Mouse (Mus musculus) kidney, postnatal 25 days (tissue): Measurements from ENCODE around the gene Tle1.

Experiments used
- DNase-seq, 2 experiments: peaks; one replicate each; pipeline ENCODE4 v3.0.0; 2021; ENCODE audit warnings: mixed read lengths in 2 of 2

The Tle1 gene

DNA sequence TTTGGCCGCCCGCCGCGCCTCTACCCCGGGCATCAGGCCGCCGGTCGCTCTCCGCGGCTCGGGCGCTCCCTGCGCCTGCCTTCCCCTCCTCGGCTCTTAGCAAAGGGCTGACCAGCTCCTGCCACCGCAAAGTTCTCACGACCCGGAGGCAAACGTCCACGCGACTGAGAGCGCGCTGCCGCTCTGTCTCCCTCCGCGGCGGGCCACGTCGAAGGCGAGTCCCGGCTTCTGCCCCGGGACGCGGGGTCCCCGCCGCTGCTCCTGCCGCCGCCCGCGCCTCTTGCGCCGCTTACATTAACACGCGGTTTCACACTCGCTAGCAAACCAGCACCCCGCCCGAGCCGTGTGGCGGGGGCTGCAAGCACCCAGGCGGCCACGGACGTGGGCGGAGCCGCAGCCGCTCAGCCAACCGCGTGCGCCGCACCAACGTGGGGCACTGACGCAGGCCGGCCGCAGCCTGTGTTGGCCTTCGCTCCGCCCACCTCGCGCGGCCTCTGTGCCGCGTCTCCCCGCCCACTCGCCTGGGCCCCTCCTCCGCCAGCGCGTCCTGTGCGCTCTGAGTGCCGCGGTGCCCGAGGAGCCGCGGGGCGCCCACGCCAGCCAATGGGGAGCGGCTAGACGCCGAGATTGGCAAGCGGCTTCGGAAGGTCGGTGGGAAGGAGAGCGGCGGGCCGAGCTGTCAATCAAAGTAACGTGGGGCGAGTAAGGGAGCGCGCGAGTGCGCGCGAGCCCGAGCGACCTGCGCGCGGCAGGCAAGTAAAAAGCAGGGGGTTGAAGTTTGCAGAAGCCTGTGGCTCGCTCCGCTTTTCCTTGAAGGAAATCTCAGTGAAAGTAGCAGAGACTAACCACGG lies at the start of gene Tle1:
Gene Tle1, minus strand, starts transcription at position 361 of the 851 bp plus-strand sequence.
- peak; percentile 99 to 100 for DNase-seq

DNA sequence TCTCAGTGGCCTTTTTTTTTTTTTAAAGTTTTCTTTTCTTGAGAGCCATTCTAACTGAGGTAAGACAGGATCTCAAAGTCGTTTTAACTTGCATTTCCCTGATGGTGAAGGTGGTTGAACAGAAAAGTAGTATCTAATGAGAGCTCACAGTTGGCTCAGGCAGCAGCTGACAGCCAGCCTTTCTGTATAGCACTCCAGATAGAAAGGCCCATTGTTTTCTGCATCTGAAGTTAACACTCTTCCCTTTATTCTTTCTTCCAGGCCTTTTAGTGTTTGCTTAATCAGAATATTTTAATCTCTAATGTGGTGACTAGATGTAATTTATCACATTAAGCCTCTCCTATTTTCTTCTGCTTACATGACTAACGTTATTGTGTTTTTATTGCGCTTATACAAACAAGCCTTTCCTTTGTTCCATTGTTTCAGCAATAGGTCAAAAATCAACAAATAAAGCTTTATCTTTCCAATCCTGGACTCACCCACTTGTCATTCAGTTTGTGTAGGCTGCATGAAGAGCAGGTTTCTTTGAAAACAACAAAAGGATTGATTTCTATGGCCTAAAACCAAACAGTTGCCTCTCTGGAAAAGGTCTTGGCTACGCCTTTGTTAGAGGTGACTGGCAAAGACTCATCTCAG lies 33.0 kb upstream of the Tle1 start:
- DNase-seq, result no peak

DNA sequence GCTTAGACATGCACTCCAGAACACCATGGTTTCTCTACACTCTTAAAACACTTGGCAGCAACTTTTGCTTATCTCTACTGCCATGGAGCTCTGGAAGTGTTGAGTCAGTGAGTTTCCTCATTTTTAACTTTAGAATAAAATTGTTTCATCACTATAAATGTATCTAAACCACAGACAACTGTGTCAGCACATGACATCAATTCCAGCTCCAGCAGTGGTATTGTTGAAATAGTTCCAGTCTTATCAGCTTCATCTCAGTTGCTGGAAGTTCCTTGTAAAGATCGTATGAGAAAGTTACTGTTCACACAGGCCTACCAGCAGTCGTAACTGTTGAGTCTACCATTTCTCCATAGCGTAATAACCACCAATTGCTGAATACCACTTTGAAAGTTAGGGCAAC lies 31.5 kb upstream of the Tle1 start:
- DNase-seq, result no peak

DNA sequence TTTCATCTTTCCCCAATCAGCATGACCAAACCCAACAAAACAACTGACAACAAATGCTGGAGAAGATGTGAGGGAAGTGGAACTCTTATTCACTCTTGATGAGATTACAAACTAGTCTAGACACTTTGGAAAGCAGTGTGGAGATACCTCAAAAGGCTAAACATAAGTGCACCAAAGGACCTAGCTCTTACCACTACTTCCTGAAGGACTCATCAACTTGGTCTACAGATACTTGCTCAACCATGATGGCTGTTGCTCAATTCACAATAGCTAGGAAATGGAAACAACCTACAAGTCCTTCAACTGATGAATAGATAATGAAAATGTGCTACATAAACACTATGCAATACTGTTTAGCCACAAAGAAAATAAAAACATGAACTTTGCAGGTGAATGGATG lies 30.1 kb upstream of the Tle1 start:
- DNase-seq, result no peak

DNA sequence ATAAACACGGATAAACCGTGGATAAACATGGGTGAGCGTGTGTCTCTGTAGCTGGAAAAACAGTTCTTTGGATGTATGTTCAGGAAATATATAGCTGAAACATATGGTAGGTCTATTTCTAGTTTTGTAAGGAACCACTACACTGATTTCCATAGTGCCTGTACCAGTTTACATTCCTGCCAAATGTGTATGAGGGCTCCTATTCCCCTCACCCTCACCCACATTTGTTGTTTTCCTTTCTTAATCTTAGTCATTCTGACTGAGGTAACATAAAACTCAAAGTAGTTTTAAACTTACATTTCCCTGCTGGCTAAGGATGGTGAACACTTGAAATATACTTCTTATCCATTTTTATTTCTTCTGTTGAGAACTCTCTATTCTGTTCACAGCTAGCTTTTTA lies 20.9 kb upstream of the Tle1 start:
- DNase-seq, result no peak

DNA sequence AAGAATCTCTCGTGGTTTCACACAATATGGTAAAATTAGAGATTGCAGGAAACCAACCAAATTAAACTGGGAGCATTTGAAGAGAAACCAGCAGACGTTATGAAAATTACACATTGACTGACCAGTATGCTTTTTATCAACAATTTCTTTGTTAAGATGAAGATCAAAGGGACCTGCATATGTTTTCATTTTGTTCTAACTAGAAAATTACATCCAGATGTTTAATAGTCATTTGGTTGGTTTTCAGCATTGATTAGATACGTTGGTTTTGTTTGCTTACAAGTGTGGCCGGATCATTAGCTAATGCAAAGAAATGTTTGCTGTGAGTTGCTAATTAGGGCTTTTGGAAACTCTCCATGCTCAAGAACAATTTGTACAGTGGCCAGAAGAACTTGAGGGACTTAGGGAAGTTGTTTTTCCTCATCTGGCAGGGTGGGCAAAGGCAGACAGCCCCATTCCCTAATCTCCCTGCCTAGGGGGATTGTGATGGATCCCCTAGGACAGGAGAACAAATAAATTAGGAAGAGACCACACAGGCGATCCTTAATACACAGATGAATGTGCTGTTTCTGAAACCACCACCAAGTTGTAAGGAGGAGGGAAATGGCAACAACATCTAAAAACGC lies 3.8 kb upstream of the Tle1 start:
- DNase-seq, result no peak

DNA sequence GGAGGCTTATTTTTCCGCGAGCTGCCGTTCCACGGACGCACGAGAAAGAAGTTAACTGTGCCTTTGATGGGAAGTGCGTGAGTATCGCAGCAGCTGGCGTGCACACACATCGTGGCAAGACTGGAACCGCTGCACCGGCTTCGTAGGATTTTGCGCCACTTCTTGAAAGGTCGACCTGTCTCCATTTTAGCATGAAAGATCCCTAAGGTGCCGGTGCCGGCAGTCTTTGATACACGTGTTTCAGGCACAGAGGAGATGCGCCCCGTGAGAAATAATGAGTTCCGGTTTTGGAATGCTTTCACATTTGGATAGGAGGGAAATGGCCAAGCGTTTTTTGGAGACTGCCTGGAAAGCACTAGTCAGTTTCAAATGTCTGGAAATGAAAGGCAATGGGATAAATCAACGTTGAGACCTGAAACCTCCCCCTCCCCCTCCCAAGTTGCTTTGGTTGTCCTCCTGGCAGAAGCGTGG lies 837 bp upstream of the Tle1 start:
- peak; percentile 38 to 50 for DNase-seq

DNA sequence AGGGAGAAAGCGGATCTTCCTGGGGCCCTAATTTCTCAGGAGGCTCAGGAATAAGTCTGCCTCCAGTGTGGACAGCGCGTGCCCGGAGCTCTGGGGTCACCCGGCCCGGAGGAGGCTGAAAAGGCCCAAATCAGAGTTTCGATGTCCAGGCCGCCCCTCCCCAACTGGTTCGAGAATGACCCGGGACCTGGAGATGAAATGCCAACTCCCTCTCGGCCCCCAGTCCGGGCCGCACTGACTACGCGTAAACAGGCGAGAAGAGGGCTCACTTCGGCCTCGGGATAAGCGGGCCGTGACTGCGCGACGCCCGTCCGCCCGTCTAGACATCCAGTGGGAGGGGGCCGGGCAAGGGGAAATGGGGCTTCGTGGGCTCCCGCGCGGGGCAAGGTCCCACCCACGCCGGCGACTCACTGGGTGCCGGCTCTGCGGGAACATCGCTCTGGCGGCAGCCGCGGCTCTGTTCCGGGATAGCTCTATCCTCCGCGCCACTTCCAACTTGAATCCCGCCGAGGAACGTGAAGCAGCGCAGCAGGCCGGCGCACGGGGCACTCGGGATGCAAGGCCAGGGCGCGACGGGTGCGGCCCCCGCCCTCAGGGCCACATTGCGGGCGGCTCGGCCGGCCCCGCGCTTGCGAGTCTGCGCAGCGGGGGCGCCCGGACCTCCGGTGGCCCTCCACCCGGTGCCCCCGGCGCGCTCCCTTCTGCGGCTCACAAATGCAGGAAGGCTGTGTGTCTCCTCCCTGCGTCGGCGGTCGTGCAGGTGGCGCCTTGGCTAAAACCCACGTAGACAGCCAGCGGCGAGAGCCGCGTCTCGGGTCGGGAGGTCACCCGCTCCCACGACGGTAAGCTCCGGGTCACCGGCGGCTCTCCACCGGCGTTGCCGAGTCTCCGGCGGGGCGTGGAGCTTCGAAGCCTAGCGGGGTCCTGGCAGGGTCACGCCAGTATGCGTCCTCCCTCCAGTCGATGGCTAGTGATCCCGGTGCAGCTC lies 854 bp downstream of the Tle1 start:
- peak; percentile 52 to 67 for DNase-seq

DNA sequence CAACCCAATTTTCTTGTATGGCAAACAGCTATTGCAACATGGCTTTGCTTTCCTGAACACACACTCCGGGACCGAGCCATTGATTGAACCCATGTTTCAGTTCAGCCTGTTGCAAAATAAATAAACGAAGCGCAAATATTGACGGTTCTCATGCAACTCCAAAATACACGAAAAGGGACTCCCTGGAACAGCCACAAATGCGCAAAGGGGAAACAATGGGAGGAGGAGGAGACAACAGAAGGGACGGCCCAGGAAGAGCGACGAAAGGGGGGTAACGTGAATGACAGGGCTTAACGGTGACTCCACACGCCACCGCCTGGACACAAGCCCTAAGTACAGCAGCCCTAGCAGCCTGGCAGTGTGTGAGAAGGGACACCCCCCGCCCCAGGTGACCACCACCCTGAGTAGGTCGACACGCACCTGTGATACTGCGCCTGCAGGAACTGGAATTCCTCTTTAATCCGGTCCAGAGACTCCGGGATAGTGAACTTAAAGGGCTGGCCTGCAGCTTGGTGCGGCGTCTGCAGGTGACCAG lies 1.8 kb downstream of the Tle1 start:
- DNase-seq, result peak; percentile 82 to 86

DNA sequence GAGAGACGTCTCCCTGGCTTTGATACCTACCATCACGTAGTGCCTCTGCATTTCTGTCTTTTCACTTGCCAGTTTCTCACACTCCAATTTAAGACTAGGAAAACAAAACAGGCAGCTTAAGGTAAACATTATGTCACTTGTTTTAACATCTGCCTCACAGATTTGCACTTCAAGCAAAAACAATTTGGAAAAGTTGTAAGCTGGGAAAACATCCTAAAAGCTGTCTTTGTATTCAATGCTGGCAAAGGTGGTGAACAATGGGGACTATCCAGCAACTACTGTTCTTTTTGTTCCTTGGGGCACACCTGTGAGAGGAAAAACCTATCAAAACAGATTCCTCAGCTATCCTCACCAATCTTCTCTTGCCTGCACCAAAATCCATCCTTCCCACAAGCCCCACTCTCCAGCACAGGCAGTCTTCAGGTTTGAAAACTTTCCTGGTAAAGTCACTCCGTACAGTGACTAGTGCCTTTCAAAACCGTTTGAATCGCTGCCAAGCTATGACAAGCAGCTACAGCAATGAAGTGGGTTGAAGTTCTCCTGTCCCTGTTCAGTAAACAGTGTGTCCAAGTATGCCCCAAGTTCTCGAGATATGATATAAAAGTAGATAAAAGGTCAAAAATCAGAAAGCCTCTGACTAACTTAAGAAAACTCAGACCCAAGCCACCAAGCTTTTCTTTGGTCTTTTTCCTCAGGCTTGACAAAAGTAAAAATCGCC lies 2.7 kb downstream of the Tle1 start:
- DNase-seq, result peak; percentile 49 to 62

DNA sequence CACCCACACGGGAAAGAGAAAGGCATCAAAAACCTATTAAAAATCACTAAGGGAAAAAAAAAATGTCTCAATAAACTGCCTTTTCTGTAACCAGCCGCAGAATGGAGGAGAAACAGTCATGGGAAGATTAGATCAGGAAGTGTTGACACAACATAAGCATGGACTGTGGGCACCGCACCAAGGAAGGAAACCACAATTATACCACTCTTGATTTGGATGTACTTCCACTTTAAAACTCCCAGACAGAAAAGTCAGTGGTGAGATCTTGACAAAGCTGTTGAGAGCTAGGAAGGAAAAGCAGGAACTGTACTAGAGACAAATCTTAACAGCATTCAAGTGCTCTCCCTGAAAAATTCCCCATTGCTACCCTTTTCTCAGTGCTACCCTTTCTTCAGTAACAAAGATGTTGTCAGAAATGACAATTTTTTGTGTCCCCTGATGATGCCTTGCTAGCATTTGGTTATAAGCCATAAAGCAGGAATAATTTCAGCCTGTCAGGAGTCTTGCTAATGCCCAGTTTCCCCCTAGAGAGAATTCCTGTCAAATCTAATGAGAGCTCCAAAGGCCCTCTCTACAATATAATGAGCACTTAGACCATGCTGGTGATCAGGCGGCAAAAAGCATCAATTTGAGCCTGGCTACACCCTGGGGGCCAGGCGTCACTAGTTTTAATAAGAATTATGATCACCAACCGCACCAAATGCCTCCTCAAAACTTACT lies 5.4 kb downstream of the Tle1 start:
- peak in 1 of 2 experiments; percentile 7 for DNase-seq

DNA sequence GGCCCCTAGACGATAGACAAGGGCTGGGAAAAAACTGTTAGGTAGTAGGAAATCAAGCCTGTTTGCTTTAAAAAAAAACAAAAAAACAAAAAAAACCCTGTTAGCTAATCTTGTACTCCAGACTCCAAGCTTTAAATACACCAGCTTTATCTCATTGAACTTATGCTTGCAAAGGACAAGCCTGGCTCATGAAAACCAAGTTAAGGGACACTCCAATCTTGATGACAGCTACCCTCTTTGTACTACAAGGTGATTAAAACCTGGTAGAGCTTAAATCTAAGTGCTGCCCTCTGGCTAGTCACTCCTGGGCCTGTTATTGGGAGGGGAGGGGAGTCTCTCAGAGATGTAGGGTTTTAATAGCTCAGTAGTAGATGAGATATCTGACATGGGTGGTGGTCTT lies 7.4 kb downstream of the Tle1 start:
- no peak for DNase-seq

DNA sequence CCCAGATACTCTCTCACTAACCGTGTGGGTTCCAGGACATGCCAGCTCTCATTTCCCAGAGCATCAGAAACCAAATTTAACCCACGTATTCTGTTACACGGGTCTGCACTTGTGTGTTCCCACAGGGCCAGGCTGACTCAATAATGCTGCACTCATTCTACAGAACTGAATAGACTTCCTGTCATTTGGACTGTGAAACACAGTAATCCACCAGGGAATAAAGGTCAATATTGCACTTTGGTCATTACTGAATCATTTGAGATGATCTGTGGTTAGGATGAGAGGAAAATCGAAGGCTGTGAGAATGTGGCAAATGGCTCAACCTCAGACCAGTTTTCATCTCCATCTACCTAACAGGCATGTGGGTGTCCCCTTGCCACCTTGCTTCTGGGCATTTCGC lies 16.2 kb downstream of the Tle1 start:
- no peak for DNase-seq

DNA sequence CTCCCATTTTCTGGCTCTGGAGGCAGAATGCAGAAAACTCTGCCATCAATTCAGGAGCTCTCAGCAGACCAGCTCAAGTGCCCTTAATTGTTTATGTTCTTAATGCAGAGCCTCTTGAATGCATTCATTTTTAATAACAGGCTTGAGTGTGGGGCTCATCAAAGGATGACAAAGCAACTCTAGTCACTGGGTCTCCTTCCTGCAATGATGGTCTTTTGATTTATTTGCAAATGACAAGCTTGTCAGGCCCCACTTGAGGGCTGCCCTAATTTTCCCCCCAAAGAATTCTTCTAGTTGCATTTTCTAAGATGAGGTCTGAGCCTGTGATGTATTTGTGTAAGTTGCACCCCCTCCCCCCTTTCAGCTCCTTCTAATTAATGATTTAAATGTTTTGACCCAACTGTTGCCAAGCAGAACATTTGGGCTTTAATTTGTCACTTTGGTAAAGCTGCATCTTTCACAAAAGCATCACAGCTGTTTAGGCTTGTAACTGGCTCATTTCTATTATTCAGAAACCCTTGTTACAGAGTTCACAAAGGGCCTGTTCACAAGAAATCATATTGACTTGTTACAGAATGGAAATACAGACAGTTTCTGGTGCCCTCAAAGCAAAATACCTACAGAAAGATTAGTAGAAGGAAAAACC lies 18.3 kb downstream of the Tle1 start:
- no peak for DNase-seq

DNA sequence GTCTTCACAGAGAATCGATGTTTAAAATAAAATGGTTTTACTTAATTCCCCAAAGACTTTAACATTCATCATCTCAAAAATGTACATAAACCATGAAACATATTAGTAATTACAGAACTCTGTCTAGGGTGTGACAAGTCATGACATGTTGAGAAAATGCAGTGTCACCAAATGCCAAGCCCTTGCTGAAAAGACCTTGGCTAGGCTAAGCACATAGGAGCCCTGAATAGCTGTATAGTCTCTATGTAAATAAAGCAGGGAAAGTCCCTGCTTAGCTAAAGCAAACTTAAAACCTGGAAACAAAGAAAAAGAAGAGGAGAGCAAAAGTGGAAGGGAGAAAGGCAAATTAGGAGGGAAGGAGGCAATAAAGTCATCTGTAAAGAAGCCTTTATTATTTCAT lies 24.8 kb downstream of the Tle1 start:
- no peak for DNase-seq

DNA sequence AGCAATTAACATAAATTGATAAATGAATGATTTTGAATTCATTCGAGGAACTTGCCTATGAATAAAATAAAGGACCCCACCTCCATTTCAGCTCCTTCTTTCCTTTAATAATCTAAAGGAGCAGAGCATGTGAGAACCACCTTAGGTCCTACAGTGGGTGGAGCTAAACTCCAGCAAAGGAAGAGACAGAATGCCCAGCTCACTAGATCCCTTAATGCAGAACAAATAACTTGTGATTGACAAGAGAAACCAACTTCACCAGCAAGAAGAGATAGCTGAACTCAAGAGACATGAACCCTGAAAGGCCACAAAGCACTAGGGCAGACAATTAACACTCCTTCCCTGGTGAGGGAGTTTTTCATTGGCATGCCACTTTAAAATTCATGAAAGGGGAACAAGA lies 32.5 kb downstream of the Tle1 start:
- no peak for DNase-seq

DNA sequence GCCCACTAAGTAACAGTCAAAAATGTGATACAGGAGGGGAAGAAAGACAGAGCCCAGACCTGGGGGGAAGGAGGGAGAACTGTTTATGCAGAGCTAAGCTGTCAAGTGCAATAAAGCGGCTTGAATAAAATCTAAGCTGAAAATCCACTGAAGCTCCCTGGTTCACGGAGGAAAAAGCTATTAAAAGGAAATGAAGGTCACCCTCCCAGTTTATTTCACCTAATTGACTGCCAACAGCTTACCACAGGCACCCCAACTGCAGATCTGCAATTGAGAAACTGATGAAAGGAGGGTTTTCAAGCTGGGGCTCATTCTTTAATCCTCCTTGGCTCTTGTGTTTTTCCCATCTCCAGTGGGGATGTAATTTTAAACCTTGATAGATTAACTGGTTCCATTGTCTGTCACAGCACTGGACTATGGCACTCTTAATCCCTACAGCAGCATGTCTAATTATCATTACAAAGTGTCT lies 32.9 kb downstream of the Tle1 start:
- DNase-seq, result no peak

DNA sequence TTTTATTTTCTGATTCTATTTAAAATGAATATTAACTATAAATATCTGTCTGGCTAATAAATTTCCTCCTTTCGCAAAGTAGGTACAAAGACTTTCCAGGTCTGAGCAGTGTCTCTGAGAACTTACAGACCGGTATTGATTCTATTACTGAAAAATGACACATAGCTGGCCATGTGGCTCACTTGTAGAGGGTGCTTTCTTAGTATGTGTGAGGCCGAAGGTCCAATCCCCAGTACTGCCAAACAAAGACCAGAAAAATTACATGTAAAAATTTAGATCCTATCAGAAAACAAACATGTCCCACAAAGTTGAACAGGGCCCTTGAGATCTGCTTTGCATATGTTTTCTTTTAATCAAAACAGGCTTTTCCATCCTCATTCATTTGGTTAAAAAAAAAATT lies 33.5 kb downstream of the Tle1 start:
- no peak for DNase-seq

DNA sequence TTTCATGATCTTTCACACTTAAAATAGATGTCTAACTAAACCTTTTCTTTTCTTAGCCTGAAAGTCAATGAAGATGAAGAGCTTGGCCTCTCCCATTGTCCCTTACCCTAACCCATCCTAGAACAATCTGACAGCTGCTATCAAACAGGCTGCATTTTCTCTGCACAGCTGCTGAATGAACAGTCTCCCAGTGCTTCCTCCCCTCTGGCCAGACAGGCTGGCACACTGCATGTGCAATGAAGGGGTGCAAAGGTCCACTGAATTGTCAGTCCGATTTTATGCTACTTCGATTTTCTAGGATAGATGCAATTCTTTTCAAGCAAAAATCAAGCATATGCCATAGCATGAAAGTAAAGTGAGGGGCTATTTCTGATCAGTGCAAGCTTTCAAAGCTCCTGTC lies 34.2 kb downstream of the Tle1 start:
- DNase-seq, result peak in 1 of 2 experiments; percentile 37

DNA sequence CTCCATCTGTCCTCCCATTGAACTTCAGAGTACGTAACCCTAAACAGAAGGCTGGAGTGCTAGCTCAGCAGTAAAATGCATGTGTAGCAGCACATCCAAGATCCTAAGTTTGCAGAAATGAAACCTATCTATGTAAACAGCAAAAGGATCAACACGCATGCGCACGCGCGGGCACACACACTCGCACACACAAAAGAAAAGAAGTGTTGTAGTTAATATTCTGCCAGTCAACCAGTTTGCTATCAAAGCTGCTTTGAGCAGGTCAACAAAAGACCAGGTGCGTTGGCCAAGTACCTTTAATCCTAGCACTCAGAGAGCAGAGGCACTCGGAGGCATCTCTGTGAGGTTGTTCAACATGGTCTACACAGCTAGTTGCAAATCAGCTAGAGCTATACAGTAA lies 35.0 kb downstream of the Tle1 start:
- DNase-seq, result no peak
